Mouse (Mus musculus) spleen, postnatal 10 days (tissue): ENCODE results near the gene Zbtb49.
A peak's percentile ranks its signal among the peaks of the same experiment; 100 is the strongest.

ENCODE experiments used
- DNase-seq, 2 experiments: peaks; one replicate each; pipeline ENCODE4 v3.0.0; 2021 to 2022; ENCODE audit warnings: low spot score in 2 of 2

Zbtb49 gene

GRCm38 (mm10) chr5:38195941-38196340, 24.3 kb downstream of the Zbtb49 start:
- no peak for DNase-seq

DNA sequence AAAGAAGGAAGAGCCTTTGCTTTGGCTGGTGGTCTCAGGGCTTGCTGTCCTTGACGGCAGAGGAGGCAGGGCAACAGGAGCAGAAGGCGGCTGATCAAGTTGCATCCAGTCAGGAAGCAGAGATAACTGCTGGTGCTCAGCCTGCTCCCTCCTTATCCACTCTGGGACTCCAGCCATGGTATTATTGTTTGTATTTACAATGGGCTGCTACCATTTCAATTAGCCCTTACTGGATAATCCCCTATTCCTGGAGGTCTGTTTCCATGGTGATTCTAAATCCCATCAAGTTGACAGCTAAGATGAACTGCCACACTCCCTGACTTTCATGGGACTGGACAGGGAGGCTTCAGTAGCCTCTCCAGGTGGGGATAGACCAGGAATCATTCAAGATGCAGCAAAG, 25.3 kb downstream of the Zbtb49 start:
- DNase-seq = no peak

DNA sequence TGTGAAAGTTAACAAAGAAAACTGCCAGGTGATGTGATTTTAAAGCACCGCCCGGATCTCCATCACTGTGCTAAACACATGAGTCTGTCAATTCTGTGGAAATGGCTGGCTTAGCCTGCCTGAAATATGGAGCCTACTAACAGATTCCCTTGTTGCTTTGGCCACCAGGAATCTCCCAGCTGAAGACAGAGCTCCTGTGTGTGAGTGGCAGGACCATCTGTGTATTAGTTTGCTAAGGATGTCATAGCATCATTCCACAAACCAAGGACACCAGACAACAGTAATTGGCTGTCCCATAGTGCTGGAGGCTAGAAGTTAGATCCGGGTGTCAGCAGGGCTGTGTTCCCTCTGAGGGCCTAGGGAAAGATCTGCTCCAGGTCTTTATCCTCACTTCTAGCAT, 29.4 kb downstream of the Zbtb49 start:
- DNase-seq = no peak

GRCm38 (mm10) chr5:38187006-38187405, 33.3 kb downstream of the Zbtb49 start:
- no peak for DNase-seq

- no peak for DNase-seq
These were observed 35.5 kb downstream of the Zbtb49 start for GRCm38 (mm10) chr5:38184688-38185285.

GRCm38 (mm10) chr5:38174256-38174912, 45.9 kb downstream of the Zbtb49 start:
- DNase-seq = no peak

DNA sequence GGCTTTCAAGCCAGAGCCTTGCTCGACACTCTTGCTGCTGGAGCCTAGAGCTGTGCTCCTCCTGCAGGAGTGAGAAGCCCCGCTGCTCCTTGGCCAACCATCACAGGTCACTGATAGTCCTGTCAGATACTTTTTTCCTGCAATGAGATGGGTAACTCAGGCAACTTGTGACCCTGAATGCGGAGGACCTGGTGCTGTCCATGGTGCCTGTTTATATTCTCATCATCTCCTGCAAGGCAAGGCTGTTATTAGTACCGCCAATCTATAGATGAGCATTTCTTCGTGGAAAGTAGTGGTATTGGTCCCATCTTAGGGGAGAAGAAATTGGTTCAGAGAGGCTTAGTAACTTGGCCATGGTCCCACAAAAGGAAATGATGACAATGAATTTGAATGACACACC, 46.5 kb downstream of the Zbtb49 start:
- no peak for DNase-seq

GRCm38 (mm10) chr5:38168497-38168896, 51.8 kb downstream of the Zbtb49 start:
- DNase-seq = no peak

- no peak for DNase-seq
These were observed 60.4 kb downstream of the Zbtb49 start, which contains the start of gene Nsg1 for GRCm38 (mm10) chr5:38159634-38160413. Nsg1 (minus strand) TSS chr5:38159907.

GRCm38 (mm10) chr5:38158947-38159633, 61.2 kb downstream of the Zbtb49 start:
- peak; percentile 5 to 18 for DNase-seq

GRCm38 (mm10) chr5:38158501-38158946, 61.7 kb downstream of the Zbtb49 start:
- DNase-seq = no peak

DNA sequence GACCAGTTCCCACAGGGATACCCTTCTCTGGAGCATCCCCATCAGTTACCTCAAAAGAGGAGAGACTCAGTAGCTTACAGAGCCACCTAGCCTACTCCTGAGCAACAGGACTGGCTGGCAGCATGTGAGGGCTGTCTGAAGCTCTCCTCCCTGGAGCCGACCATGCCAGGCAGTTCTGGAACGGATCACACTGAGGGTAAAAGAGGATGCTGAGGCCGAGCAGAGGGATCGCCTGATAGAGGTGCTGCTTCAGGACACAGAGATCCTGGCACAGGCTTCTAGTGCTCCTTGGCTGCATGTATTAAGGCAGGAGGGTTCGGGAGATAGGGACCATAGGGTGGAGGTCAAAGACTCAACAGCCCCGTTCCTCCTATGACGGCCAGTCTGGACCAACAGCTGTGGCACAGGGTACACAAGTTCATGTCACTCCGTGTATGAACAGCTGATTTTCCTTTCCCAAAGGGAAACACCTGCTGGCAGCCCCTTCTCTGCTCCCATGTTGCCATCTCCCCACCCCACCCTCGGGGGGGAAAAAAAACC, 62.7 kb downstream of the Zbtb49 start:
- DNase-seq = no peak

DNA sequence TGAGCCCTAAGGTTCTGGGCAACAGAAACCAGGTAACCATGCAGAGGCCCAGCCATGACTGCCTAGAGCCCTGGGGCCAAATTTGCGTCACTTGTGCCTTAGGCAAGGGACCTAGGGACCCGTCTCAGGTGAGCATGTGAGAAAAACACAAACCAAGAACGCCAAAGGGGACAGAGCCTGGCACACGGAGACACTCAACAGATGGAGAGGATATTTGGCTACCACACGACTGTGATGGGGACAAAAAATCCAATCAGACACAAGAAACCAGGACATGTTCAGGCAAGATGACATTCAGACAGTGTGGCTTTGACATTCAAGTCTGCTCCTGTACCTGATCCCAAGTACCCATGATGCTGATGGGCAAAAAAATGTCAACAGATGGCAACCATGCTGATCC, 66.6 kb downstream of the Zbtb49 start:
- no peak for DNase-seq

- no peak for DNase-seq
These were observed 67.8 kb downstream of the Zbtb49 start for GRCm38 (mm10) chr5:38152201-38153108.

DNA sequence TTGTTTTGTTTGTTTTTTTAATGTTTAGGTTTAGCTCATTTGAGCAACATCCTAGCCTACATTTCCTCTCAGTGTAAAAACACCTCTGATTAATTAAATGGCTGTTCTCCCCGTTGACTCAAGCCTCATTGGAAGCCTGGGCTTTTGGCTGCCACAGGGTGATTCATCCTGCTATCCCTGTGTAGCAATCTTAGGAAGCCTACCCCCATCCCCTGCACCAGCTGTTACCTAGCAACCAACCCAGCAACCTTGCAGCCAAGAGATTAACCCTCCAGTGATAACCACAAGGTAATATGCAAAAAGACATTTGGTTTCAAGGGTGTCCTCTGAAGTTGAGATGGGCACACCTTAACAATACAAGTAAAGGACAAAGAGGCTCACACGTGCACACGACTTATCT, 69.0 kb downstream of the Zbtb49 start:
- no peak for DNase-seq

DNA sequence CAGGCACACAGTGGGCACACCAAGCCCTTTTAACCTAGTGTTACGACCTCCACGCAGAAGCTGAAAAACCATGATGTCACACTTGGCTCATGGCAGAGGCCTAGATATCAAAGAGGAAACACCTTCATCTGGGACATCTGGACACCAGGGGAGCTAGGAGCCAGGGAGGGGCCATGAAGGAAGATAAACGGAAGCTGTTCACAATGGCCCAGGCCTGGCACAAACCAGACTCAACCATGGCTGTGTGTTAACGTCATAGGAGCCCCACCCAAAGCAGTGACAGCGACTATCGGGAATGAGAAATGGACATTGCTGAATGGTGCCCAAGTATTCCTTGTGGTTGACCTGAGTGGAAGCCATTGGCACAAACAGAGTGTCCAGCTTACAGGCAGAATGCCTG, 73.7 kb downstream of the Zbtb49 start:
- no peak for DNase-seq

- DNase-seq = no peak
These were observed 79.4 kb downstream of the Zbtb49 start for GRCm38 (mm10) chr5:38140893-38141292.
